Mouse (Mus musculus) CH12.LX (cell line): ENCODE measurements at regions not wholly inside any gene's neighbourhood (a gene's known extent, or its start where the extent isn't known, plus 50 kb on each side); places are given as distances from the start of the nearest gene placed in this dataset.

Source experiments
- EP300 ChIP-seq: IDR thresholded peaks from 2 replicates; pipeline ENCODE4 v1.6.1; 2011; ENCODE audit warnings: low read length, improper control_type of control experiment
- ZC3H11A ChIP-seq: IDR thresholded peaks from 2 replicates; pipeline ENCODE4 v1.6.1; 2012; ENCODE audit warnings: low read depth, mild to moderate bottlenecking, inconsistent platforms, low read length, improper control_type of control experiment

GRCm38 (mm10) chr9:80848190-80848589 is 382.9 kb upstream of the Impg1 start:
- TF ChIP-seq ZC3H11A = no peak
- no peak for TF ChIP-seq EP300
